Mouse (Mus musculus) hindbrain, embryonic 10.5 days (tissue): ENCODE measurements at regions not wholly inside any gene's neighbourhood (a gene's known extent, or its start where the extent isn't known, plus 50 kb on each side); places are given as distances from the start of the nearest gene placed in this dataset.

Experiments
- DNase-seq: peaks from one replicate; pipeline ENCODE4 v3.0.0-alpha.2; 2017; ENCODE audit warnings: low spot score
- H3K27ac ChIP-seq: fragments of 300-500 bp; sonication (generic); 2 replicates; pipeline ENCODE4 v1.5.1; 2016; ENCODE audit warnings: mild to moderate bottlenecking, moderate library complexity
- H3K27me3 ChIP-seq: fragments of 300-500 bp; sonication (generic); 2 replicates; pipeline ENCODE4 v1.6.1; 2016; ENCODE audit warnings: mild to moderate bottlenecking; ENCODE audit not compliant: poor library complexity, insufficient read depth, severe bottlenecking
- H3K36me3 ChIP-seq: fragments of 300-500 bp; sonication (generic); 2 replicates; pipeline ENCODE4 v1.6.1; 2016; ENCODE audit warnings: mild to moderate bottlenecking, moderate library complexity
- H3K4me1 ChIP-seq: fragments of 300-500 bp; sonication (generic); replicated peaks from 2 replicates; pipeline ENCODE4 v1.6.1; 2016; ENCODE audit warnings: mild to moderate bottlenecking
- H3K4me3 ChIP-seq: fragments of 300-500 bp; sonication (generic); 2 replicates; pipeline ENCODE4 v1.5.1; 2016; ENCODE audit warnings: mild to moderate bottlenecking, moderate library complexity
- H3K9me3 ChIP-seq: fragments of 300-500 bp; sonication (generic); 2 replicates; pipeline ENCODE4 v1.6.1; 2016; ENCODE audit warnings: mild to moderate bottlenecking, moderate library complexity
- WGBS: fragments of 180-500 bp; shearing (Covaris S2); methylation state at CpG from one replicate; pipeline ENCODE4 v1.1.7; 2016; 5-methylcytosine and 5-hydroxymethylcytosine counted together

DNA sequence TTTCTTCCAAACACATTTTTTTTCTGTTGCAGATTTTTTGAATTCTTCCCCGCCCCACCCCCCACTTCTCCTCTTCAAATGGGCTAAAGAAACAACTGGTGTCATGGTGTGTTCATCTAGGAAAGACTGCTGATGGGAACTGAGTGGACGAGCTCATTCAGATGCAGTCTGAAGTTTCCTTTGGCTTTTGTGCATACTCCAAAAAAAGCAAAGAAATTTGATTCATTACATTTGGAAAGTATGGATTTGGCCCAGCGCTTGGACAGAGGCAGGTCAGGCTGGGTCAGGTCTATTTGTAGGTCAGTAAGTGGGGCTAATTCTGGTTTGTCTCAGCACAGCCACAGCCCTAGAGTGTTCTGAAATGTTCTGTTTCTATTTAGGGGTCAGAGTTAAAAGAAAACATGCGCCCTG lies 477.9 kb upstream of the Nox3 start:
- peak; percentile 17 for DNase-seq
- Histone ChIP-seq H3K36me3 (no peaks in the 10 kb centered on the region), H3K4me1 (peaks cover 12% of the 10 kb centered on the region; the same call in 1 of the 2 replicates), H3K4me3 (no peak overlapping the region), H3K9me3 (no peaks in the 10 kb centered on the region), H3K27me3 (no peaks in the 10 kb centered on the region), H3K27ac (no peak overlapping the region)
- 50% methylated on average over 4 of the region's 4 CpGs for WGBS

DNA sequence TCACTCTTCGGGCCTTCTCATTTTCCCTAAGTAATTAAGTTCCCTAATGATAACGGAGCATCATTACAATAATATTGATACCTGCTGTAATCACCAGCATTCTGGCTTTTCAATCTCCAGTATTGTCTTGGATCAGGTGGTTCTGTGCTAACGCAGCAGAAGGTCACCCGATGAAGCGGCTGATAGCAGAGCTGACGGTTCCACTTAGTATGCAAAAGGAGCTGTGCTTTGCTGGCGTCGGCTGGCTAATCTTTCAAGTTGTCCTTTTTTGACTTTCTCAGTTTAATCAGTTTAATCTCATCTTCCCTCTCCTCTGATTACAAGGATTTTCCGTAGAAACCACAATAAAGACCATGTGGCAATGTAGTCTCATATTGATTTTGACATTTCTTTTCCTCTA lies 478.9 kb upstream of the Nox3 start:
- no peak overlapping the region for H3K27ac ChIP-seq
- no peaks in the 10 kb centered on the region for H3K36me3 ChIP-seq
- no peaks in the 10 kb centered on the region for H3K27me3 ChIP-seq
- H3K9me3 ChIP-seq = no peaks in the 10 kb centered on the region
- WGBS = 79% methylated on average over 9 of the region's 9 CpGs
- peaks cover 12% of the 10 kb centered on the region; the same call in 1 of the 2 replicates for H3K4me1 ChIP-seq
- no peak overlapping the region for H3K4me3 ChIP-seq
- no peak for DNase-seq

DNA sequence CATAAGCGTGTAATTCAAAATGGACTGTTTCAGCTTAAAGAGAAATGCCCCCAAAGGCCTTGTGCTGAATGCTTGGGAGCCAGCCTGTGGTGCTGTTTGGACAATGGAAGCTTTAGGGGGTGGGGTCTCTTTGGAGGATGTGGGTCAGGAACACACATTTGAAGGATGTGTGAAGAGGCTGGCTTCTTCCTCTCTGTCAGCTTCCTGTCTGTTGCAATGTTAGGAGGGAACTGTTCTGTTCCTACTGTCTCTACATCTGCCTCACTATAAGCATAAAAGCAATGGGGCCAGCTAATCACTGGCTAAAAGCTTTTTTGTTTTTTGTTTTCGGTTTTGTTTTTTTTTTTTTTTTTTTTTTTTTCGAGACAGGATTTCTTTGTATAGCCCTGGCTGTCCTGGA lies 480.5 kb upstream of the Nox3 start:
- no peak for DNase-seq
- no peaks in the 10 kb centered on the region for H3K36me3 ChIP-seq
- H3K4me3 ChIP-seq = no peak overlapping the region
- no peaks in the 10 kb centered on the region for H3K27me3 ChIP-seq
- 87% methylated on average over 3 of the region's 3 CpGs for WGBS
- no peaks in the 10 kb centered on the region for H3K9me3 ChIP-seq
- H3K27ac ChIP-seq = no peak overlapping the region
- peaks cover 12% of the 10 kb centered on the region; the same call in 1 of the 2 replicates for H3K4me1 ChIP-seq

DNA sequence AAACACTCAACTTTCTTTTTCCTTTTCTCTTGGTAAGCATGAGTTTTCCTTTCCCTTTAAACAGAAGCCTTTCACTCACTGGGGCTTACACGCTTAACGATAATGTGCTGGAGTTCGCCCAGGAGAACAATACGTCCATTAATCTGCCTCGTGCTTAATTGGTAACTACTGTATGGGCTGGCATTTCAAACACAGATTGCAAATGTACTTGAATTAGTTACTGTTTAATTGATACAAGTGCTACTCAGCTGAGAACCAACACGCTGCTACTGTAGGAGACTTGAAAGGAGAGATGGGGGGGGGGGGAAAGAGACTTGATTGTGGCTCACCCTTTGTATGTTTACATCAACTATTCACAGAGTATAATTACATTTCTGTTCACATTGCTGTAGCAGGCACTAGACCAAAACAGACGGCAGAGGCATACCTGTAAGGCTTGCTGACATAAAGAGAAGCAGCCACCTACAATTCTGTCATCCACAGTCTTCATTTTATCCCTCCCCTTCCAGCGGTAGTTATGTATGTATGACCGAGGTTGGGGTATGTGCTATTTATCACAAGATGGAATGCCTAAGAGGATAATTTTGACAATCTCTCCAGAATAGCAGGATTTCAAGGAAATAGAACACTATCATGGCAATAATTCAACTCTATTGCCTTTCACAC lies 481.6 kb upstream of the Nox3 start:
- DNase-seq = no peak

DNA sequence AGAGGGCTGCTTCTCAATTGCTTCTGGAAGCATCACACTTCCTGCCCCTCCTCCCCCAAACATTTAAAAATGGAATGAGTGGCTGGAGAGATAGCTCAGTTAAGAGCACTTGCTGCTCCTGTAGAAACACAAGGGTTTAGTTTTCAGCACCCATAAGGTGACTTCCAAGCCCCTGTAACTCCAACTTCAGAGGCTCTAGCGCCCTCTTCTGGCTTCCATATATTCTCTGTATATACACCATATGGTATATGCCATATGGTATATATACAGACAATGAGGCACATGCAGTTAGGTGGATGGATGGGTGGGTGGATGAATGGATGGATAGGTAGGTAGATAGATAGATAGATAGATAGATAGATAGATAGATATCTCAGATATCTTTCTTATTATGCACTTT lies 483.2 kb upstream of the Nox3 start:
- 50% methylated on average over 1 of the region's 1 CpGs for WGBS
- DNase-seq = no peak

More for the DNA sequence above, 481.6 kb upstream of the Nox3 start:
- H3K27me3 ChIP-seq = no peaks in the 10 kb centered on the region
- no peak overlapping the region for H3K4me3 ChIP-seq
- no peak overlapping the region for H3K27ac ChIP-seq
- no peaks in the 10 kb centered on the region for H3K9me3 ChIP-seq
- peaks cover 12% of the 10 kb centered on the region; the same call in 1 of the 2 replicates for H3K4me1 ChIP-seq
- H3K36me3 ChIP-seq = no peaks in the 10 kb centered on the region
- 79% methylated on average over 9 of the region's 9 CpGs for WGBS

DNA sequence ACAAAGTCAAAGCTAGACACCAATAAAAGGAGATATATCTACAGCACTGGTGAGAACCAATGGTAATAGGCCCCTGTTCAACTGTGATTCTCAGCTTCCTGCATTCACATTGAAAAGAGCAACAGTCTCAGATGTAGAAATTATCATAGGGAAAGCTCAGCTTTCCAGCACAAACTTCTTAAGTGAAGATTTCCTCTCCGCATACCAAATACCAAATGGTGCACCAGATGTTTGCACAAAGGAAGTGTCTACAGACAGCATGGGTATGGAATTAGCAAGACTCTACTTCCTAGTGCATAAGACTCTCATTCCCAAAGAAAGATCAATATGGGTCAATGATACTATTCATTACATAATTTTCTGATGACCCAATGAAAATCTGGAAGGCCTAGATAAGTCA lies 486.0 kb upstream of the Nox3 start:
- Histone ChIP-seq H3K36me3 (no peaks in the 10 kb centered on the region), H3K27me3 (no peaks in the 10 kb centered on the region), H3K27ac (no peak overlapping the region), H3K9me3 (no peaks in the 10 kb centered on the region), H3K4me3 (no peak overlapping the region), H3K4me1 (no peaks in the 10 kb centered on the region)
- DNase-seq = no peak
- 96% methylated on average over 1 of the region's 1 CpGs for WGBS

More for the DNA sequence above, 483.2 kb upstream of the Nox3 start:
- Histone ChIP-seq H3K9me3 (no peaks in the 10 kb centered on the region), H3K4me3 (no peak overlapping the region), H3K27me3 (no peaks in the 10 kb centered on the region), H3K4me1 (peaks cover 5% of the 10 kb centered on the region; the same call in 1 of the 2 replicates), H3K36me3 (no peaks in the 10 kb centered on the region), H3K27ac (no peak overlapping the region)

DNA sequence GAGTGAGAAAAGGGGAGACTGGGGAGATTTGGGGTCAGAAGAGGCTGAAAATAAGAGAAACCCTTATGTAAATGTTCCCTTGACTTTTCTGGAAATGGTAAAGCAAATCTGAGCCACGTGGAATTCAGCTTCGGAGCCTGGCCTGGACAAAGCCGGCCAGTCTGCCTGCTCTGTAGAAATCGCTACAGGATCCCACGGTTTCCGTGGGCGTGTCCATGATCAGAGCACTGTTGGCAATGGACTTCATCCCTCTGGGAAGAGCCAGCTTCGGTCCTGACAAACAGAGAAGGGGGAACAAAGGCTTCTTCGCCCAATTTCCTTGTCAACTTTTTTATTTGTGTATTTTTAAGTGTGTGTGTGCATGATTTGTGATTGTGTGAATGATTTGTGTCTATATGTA lies 490.7 kb upstream of the Nox3 start:
- no peak for DNase-seq
- no peak overlapping the region for H3K4me3 ChIP-seq
- no peaks in the 10 kb centered on the region for H3K27me3 ChIP-seq
- H3K36me3 ChIP-seq = no peaks in the 10 kb centered on the region
- H3K4me1 ChIP-seq = no peaks in the 10 kb centered on the region
- H3K9me3 ChIP-seq = no peaks in the 10 kb centered on the region
- 72% methylated on average over 9 of the region's 9 CpGs for WGBS
- H3K27ac ChIP-seq = no peak overlapping the region

DNA sequence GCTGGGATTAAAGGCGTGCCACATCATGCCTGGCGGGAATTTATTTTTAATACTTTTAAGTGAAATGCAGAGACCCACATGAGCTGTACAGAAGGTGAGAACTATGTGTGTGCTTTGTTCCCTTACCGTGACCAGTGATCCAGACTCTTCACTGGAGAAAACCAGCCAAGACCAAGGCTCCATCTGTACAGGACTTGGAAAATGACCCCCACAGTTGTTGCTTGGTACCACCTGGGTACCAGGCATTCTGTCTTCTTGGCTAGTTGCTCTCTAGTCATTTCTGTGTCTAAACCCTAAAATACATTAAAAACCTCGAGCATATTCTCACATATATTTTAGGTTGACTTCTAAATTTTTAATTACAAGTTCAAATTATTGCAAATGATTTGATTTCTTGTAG lies 491.5 kb upstream of the Nox3 start:
- H3K27me3 ChIP-seq = no peaks in the 10 kb centered on the region
- no peak overlapping the region for H3K4me3 ChIP-seq
- no peak overlapping the region for H3K27ac ChIP-seq
- no peaks in the 10 kb centered on the region for H3K9me3 ChIP-seq
- no peak for DNase-seq
- WGBS = 91% methylated on average over 4 of the region's 4 CpGs
- no peaks in the 10 kb centered on the region for H3K4me1 ChIP-seq
- H3K36me3 ChIP-seq = no peaks in the 10 kb centered on the region

DNA sequence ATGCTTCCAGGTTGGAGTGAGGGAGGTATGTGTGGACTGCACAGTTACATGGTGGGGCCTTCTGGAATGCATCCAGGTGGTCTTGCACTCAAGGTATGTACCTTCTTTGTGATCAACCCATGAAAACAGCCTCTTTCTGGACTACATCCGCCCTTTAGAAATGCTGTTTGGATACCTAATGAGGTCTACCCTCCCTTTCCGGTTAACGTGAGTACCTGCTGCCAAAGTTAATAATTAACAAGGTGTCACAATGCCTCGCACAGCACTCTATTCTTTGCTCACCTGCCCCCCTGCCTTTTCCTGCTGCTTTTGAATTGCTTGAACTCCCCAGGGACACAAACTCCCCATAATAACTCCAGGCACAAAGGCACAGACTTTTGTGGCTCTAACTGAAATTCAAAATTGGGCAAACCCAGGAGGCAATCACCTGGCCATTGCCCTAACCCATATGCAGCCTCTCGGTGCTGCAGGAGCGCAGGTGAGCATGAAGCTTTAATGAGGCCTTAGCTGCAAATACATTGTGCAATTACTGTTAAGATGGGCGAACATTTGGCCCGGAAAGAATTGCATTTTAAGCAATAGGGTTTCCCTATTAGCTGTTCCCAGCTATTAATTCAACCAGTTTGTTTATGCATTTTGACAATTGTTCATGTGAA lies 500.9 kb upstream of the Nox3 start:
- no peaks in the 10 kb centered on the region for H3K36me3 ChIP-seq
- no peak overlapping the region for H3K4me3 ChIP-seq
- H3K9me3 ChIP-seq = no peaks in the 10 kb centered on the region
- no peak overlapping the region for H3K27ac ChIP-seq
- no peaks in the 10 kb centered on the region for H3K27me3 ChIP-seq
- H3K4me1 ChIP-seq = no peaks in the 10 kb centered on the region
- DNase-seq = no peak
- WGBS = 76% methylated on average over 8 of the region's 8 CpGs

DNA sequence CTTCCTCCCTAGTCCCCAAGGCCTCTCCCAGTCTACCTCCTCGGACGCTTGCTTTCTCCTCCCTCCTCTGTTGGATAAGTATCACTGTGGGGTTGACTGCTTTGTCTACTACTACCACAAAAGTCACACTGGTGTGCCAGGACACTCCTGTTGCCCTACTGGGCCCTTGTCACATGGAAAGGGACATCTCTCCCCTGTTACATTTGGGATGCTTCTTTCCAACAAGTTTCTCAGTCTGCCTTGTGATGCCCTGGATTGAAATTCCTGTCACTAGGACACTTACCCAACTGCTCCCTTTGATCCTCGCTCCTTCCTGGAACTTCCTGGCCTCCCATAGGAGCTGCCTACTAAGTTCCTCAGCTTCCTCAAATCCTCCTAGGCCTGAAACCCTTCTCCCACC lies 501.9 kb upstream of the Nox3 start:
- no peak for DNase-seq
- no peaks in the 10 kb centered on the region for H3K9me3 ChIP-seq
- H3K36me3 ChIP-seq = no peaks in the 10 kb centered on the region
- WGBS = 72% methylated on average over 3 of the region's 3 CpGs
- H3K4me1 ChIP-seq = no peaks in the 10 kb centered on the region
- H3K27ac ChIP-seq = no peak overlapping the region
- H3K27me3 ChIP-seq = no peaks in the 10 kb centered on the region
- H3K4me3 ChIP-seq = no peak overlapping the region

DNA sequence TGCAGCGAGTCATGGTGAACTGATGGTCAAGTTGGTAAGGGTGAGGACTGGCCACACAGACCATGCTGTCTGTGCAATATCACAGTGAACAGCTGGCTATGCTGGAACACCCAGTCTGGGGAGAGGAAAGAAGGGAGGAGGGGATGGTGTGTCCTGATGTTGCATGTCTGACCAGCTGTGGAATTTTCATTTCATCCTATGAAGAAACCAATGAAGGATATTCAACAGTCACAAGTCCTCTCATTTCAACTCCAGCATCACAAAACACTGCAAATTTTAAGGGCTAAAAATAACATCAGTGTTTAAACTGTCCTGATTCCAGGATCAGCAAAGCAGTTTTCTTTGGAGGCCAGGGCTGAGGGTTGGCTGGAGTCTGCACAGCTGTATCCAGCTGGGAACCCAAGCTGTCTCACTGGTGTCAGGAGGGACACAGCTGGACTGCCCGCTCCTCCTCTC lies 503.7 kb upstream of the Nox3 start:
- no peaks in the 10 kb centered on the region for H3K36me3 ChIP-seq

DNA sequence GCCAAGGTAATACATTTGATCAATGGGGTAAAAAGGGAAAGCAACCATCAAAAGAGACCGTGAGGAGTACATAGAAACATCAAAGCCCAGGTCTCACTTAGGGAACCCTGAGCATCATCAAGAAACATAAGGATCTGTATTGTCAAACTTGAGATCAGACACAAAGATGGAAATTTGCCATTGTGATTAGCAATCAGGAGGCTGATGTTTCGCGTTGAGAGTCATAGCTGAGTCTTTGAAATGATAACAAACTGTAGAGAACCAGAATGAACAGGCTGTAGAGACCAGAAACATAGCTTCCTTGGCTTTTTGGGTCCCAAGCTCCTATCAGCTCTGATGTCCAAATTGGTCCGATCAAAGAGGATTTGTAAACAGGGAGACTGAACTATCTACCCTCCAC lies 505.2 kb upstream of the Nox3 start:
- Histone ChIP-seq H3K4me1 (no peaks in the 10 kb centered on the region), H3K4me3 (no peak overlapping the region), H3K36me3 (no peaks in the 10 kb centered on the region), H3K27me3 (no peaks in the 10 kb centered on the region), H3K27ac (no peak overlapping the region), H3K9me3 (no peaks in the 10 kb centered on the region)
- DNase-seq = no peak
- 87% methylated on average over 4 of the region's 4 CpGs for WGBS

More for the DNA sequence above, 503.7 kb upstream of the Nox3 start:
- no peaks in the 10 kb centered on the region for H3K9me3 ChIP-seq
- H3K27ac ChIP-seq = no peak overlapping the region
- no peak overlapping the region for H3K4me3 ChIP-seq
- WGBS = 85% methylated on average over 2 of the region's 2 CpGs
- no peaks in the 10 kb centered on the region for H3K4me1 ChIP-seq
- H3K27me3 ChIP-seq = no peaks in the 10 kb centered on the region
- DNase-seq = no peak

DNA sequence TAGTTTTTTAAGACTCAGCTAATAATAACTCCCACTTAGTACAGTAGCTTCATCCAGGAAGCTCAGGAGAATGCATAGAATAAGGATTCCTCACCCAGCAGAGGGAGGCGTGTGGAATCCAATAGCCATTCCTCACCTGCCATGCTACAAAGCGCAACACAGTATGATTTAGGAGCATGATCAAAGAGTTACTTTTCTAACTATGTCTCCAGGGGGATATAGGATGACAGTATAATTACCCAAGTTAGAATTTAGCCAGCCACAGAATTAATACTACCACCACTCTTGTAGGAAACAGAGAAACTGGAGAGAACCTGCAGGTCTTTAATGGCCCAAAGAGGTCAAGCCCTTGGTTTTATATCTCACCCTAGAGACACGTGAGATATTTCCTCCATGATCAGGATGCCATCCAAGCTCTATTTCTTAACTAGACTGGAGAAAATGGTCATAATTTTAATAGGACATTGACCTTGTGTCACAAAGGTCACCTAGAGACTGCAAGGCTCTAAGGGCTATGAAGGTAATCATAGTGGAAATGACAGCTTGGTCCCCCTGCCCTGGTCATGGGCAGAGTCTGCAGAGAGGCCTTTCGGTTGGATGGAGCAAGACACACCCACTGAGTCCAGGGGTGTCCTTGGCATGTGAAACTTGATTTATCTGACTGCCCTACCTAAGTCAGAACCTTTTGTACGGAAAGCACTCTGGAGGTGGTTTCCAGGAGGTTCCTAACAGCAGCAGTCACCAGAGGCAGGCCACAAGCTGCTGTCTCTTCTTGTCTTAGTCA lies 512.3 kb upstream of the Nox3 start:
- DNase-seq = no peak
- WGBS = 81% methylated on average over 5 of the region's 5 CpGs
- H3K27ac ChIP-seq = no peak overlapping the region
- H3K9me3 ChIP-seq = no peaks in the 10 kb centered on the region
- no peak overlapping the region for H3K4me3 ChIP-seq
- H3K4me1 ChIP-seq = no peaks in the 10 kb centered on the region
- H3K27me3 ChIP-seq = no peaks in the 10 kb centered on the region
- H3K36me3 ChIP-seq = no peaks in the 10 kb centered on the region
